ENCODE assay signal across 10 mouse cellular contexts in the genomic region with DNA sequence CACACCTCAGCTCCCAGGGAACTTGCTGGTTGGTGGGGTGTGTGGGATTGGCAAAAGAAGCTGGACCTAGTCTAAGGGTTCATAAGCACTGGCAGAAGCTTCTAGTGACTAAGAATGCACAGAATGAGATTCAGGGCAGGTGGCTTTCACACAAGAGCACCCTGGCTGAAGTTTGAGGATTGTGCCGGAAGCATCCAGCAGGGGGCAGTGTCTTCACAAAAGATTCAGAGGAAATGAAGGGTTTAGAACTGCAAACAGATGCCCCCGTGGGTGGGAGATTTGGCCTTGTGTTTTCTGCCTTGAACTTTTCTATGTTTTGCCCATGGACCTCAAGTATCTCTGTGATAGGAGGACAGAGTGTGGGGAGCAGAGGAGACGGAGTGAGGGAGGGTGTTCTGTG. TPM values are rescaled to one million over a fixed set of nuclear protein-coding genes. Genes with fewer than 3 reads are reported as not detected.
DNase-seq lines count a peak whose midpoint lies in the region; ATAC-seq and TF ChIP-seq lines count a peak whose summit lies in the region.
"Had no signal": no experiment of that assay in that cellular context is flagged by ENCODE, and none has a peak within 500 bp of the region (broad histone marks: within the 10 kb centered on the region; RNA-seq: fewer than 3 reads in every experiment).

No protein-coding gene starts in this region.

- 29% methylated on average over 3 of the region's 3 CpGs for WGBS in heart, postnatal 0 days
- WGBS in heart, embryonic 11.5 days (ENCODE audit: insufficient replicate concordance), result 42% methylated on average over 3 of the region's 3 CpGs
- 27% methylated on average over 3 of the region's 3 CpGs for WGBS in olfactory bulb, adult 2 months

- H3K4me3 ChIP-seq in heart, postnatal 0 days (ENCODE audit: low read depth, low read length), result no peak overlapping the region
- no peak overlapping the region for H3K4me3 ChIP-seq in heart, embryonic 11.5 days (ENCODE audit: low read depth, low read length)
- H3K4me3 ChIP-seq in olfactory bulb, adult 2 months (ENCODE audit: insufficient read depth, low read depth, low read length), result no peak overlapping the region
- H3K4me3 ChIP-seq: embryonic facial prominence, embryonic 12.5 days; limb, embryonic 12.5 days had no signal

- no peaks in the 10 kb centered on the region for H3K9me3 ChIP-seq in heart, postnatal 0 days (replicated peaks; ENCODE audit: control insufficient read depth, low read length)
- H3K9me3 ChIP-seq in heart, embryonic 11.5 days (replicated peaks; ENCODE audit: control insufficient read depth, low read length), result no peaks in the 10 kb centered on the region
- H3K9me3 ChIP-seq: embryonic facial prominence, embryonic 12.5 days; limb, embryonic 12.5 days had no signal

- H3K36me3 ChIP-seq in heart, postnatal 0 days (replicated peaks; ENCODE audit: control insufficient read depth, insufficient read depth, low read length), result no peaks in the 10 kb centered on the region
- no peaks in the 10 kb centered on the region for H3K36me3 ChIP-seq in heart, embryonic 11.5 days (ENCODE audit: control insufficient read depth, insufficient read depth, low read length)
- H3K36me3 ChIP-seq: embryonic facial prominence, embryonic 12.5 days; limb, embryonic 12.5 days had no signal

- H3K27ac ChIP-seq in heart, postnatal 0 days (ENCODE audit: low read depth), result no peak overlapping the region
- no peak overlapping the region for H3K27ac ChIP-seq in heart, embryonic 11.5 days (ENCODE audit: low read depth, low read length)
- H3K27ac ChIP-seq in olfactory bulb, adult 2 months (ENCODE audit: insufficient read depth, low read depth, low read length), result no peak overlapping the region
- H3K27ac ChIP-seq: embryonic facial prominence, embryonic 12.5 days; limb, embryonic 12.5 days had no signal

- no peak for TF ChIP-seq EP300 in heart, postnatal 0 days (IDR thresholded peaks at IDR 0.05; ENCODE audit: low read depth)

- no peak overlapping the region for H3K4me2 ChIP-seq in heart, postnatal 0 days (ENCODE audit: low read depth, low read length)
- no peak overlapping the region for H3K4me2 ChIP-seq in heart, embryonic 11.5 days
- H3K4me2 ChIP-seq: embryonic facial prominence, embryonic 12.5 days; limb, embryonic 12.5 days had no signal

- H3K4me1 ChIP-seq in heart, postnatal 0 days (ENCODE audit: control insufficient read depth, insufficient read depth), result no peaks in the 10 kb centered on the region
- no peaks in the 10 kb centered on the region for H3K4me1 ChIP-seq in heart, embryonic 11.5 days (ENCODE audit: control insufficient read depth, insufficient read depth, low read length)
- no peaks in the 10 kb centered on the region for H3K4me1 ChIP-seq in olfactory bulb, adult 2 months (ENCODE audit: control insufficient read depth, insufficient read depth, low read length)
- H3K4me1 ChIP-seq: embryonic facial prominence, embryonic 12.5 days; limb, embryonic 12.5 days had no signal

- no peaks in the 10 kb centered on the region for H3K27me3 ChIP-seq in heart, postnatal 0 days (ENCODE audit: control insufficient read depth, insufficient read depth, low read length)
- no peaks in the 10 kb centered on the region for H3K27me3 ChIP-seq in heart, embryonic 11.5 days (ENCODE audit: control insufficient read depth, insufficient read depth, low read length)
- H3K27me3 ChIP-seq: embryonic facial prominence, embryonic 12.5 days had no signal

- no peak for TF ChIP-seq POLR2A in olfactory bulb, adult 2 months (IDR thresholded peaks at IDR 0.05; ENCODE audit: insufficient read depth, low read depth, low read length)

- no peak overlapping the region for H3K9ac ChIP-seq in heart, postnatal 0 days (replicated peaks; ENCODE audit: low read depth, low read length)
- H3K9ac ChIP-seq in heart, embryonic 11.5 days (ENCODE audit: low read depth, low read length), result no peak overlapping the region
- H3K9ac ChIP-seq: embryonic facial prominence, embryonic 12.5 days; limb, embryonic 12.5 days had no signal

- no peak for ATAC-seq in heart, postnatal 0 days (ENCODE audit: insufficient read depth, low read depth)
- ATAC-seq in heart, embryonic 11.5 days (replicated peaks; ENCODE audit: insufficient number of reproducible peaks, low FRiP score, low TSS enrichment), result no peak
- 0 out of 2 replicates have a peak, but pooled peaks have one; percentile 36 for ATAC-seq in erythroblast, adult 5-6 weeks (replicated peaks; ENCODE audit: low FRiP score, poor library complexity, severe bottlenecking)

- TF ChIP-seq CTCF in heart, postnatal 0 days (IDR thresholded peaks at IDR 0.05; ENCODE audit: low read depth), result peak; percentile 57
- TF ChIP-seq CTCF in olfactory bulb, adult 2 months (IDR thresholded peaks at IDR 0.05; ENCODE audit: insufficient read depth, low read depth, low read length), result peak; percentile 58

- peak; percentile 13 for DNase-seq in heart, postnatal 0 days (ENCODE audit: low spot score)
- DNase-seq in ES-CJ7 (ENCODE audit: low read depth, low spot score), result peak; percentile 57
- peak; percentile 48 for DNase-seq in c-Kit-positive CD71-negative TER-119-negative erythroid progenitor cells, embryonic 14.5 days (ENCODE audit: low read depth)
- peak; percentile 51 to 52 for DNase-seq in layer of hippocampus, postnatal 36 days
- DNase-seq in thymus, postnatal 36 days, result peak; percentile 32 to 46

RNA-seq across cellular contexts. Expression of a gene that starts 5.5 kb away (rescaled TPM):
- not detected in 2 replicates for total RNA-seq in heart, postnatal 0 days (2014; rRNA removed; ENCODE audit: low replicate concordance)
- polyA plus RNA-seq in heart, postnatal 0 days (2015; fragmentation: Nextera tagmentation; extraction: Ambion mirVana), result not detected in 2 replicates
- not detected in 2 replicates for polyA plus RNA-seq in heart, embryonic 11.5 days (2014; fragmentation: Nextera tagmentation; extraction: Ambion mirVana)
- not detected in 2 replicates for total RNA-seq in erythroblast, adult 5-6 weeks (2015; ENCODE audit: low replicate concordance)
- not detected in 2 replicates for total RNA-seq in erythroblast, adult 5-6 weeks (2017; ENCODE audit: low replicate concordance)
- total RNA-seq in layer of hippocampus, postnatal 36 days (2021), result not detected
- polyA plus RNA-seq in olfactory bulb, adult 2 months (2012; ENCODE audit: insufficient read depth, insufficient read length, low replicate concordance, missing spikeins), result not detected in 2 replicates
- polyA plus RNA-seq: embryonic facial prominence, embryonic 12.5 days; limb, embryonic 12.5 days had no signal

RNA-seq across cellular contexts. Expression of a gene that starts 25.5 kb away (rescaled TPM):
- total RNA-seq in heart, postnatal 0 days (2014; rRNA removed; ENCODE audit: low replicate concordance), result not detected in 2 replicates
- not detected in 2 replicates for polyA plus RNA-seq in heart, postnatal 0 days (2015; fragmentation: Nextera tagmentation; extraction: Ambion mirVana)
- polyA plus RNA-seq in heart, embryonic 11.5 days (2014; fragmentation: Nextera tagmentation; extraction: Ambion mirVana), result not detected in 2 replicates
- not detected in 2 replicates for total RNA-seq in erythroblast, adult 5-6 weeks (2015; ENCODE audit: low replicate concordance)
- not detected in 2 replicates for total RNA-seq in erythroblast, adult 5-6 weeks (2017; ENCODE audit: low replicate concordance)
- not detected for total RNA-seq in layer of hippocampus, postnatal 36 days (2021)
- not detected in 2 replicates for polyA plus RNA-seq in olfactory bulb, adult 2 months (2012; ENCODE audit: insufficient read depth, insufficient read length, low replicate concordance, missing spikeins)
- polyA plus RNA-seq: embryonic facial prominence, embryonic 12.5 days; limb, embryonic 12.5 days had no signal

RNA-seq across cellular contexts. Expression of a gene that starts 31.2 kb away (rescaled TPM):
- total RNA-seq in heart, postnatal 0 days (2014; rRNA removed; ENCODE audit: low replicate concordance), result not detected in 2 replicates
- polyA plus RNA-seq in heart, postnatal 0 days (2015; fragmentation: Nextera tagmentation; extraction: Ambion mirVana), result not detected in 2 replicates
- not detected in 2 replicates for polyA plus RNA-seq in heart, embryonic 11.5 days (2014; fragmentation: Nextera tagmentation; extraction: Ambion mirVana)
- not detected in 2 replicates for total RNA-seq in erythroblast, adult 5-6 weeks (2015; ENCODE audit: low replicate concordance)
- total RNA-seq in erythroblast, adult 5-6 weeks (2017; ENCODE audit: low replicate concordance), result not detected in 2 replicates
- total RNA-seq in layer of hippocampus, postnatal 36 days (2021), result not detected
- polyA plus RNA-seq in olfactory bulb, adult 2 months (2012; ENCODE audit: insufficient read depth, insufficient read length, low replicate concordance, missing spikeins), result not detected in 2 replicates
- polyA plus RNA-seq: embryonic facial prominence, embryonic 12.5 days; limb, embryonic 12.5 days had no signal

RNA-seq across cellular contexts. Expression of a gene that starts 43.3 kb away (rescaled TPM):
- total RNA-seq in heart, postnatal 0 days (2014; rRNA removed; ENCODE audit: low replicate concordance), result not detected in 2 replicates
- not detected in 2 replicates for polyA plus RNA-seq in heart, postnatal 0 days (2015; fragmentation: Nextera tagmentation; extraction: Ambion mirVana)
- not detected in 2 replicates for polyA plus RNA-seq in heart, embryonic 11.5 days (2014; fragmentation: Nextera tagmentation; extraction: Ambion mirVana)
- total RNA-seq in erythroblast, adult 5-6 weeks (2015; ENCODE audit: low replicate concordance), result not detected in 2 replicates
- not detected in 2 replicates for total RNA-seq in erythroblast, adult 5-6 weeks (2017; ENCODE audit: low replicate concordance)
- not detected for total RNA-seq in layer of hippocampus, postnatal 36 days (2021)
- not detected in 2 replicates for polyA plus RNA-seq in olfactory bulb, adult 2 months (2012; ENCODE audit: insufficient read depth, insufficient read length, low replicate concordance, missing spikeins)
- polyA plus RNA-seq: embryonic facial prominence, embryonic 12.5 days; limb, embryonic 12.5 days had no signal
